Mouse (Mus musculus) testis, postnatal 14 days (tissue): ENCODE measurements around the gene Slc25a38.
A peak's percentile ranks its signal among the peaks of the same experiment; 100 is the strongest.

Experiments used
- DNase-seq: peaks from one replicate; pipeline ENCODE4 v3.0.0; 2021; ENCODE audit warnings: low spot score

Slc25a38 gene

DNA sequence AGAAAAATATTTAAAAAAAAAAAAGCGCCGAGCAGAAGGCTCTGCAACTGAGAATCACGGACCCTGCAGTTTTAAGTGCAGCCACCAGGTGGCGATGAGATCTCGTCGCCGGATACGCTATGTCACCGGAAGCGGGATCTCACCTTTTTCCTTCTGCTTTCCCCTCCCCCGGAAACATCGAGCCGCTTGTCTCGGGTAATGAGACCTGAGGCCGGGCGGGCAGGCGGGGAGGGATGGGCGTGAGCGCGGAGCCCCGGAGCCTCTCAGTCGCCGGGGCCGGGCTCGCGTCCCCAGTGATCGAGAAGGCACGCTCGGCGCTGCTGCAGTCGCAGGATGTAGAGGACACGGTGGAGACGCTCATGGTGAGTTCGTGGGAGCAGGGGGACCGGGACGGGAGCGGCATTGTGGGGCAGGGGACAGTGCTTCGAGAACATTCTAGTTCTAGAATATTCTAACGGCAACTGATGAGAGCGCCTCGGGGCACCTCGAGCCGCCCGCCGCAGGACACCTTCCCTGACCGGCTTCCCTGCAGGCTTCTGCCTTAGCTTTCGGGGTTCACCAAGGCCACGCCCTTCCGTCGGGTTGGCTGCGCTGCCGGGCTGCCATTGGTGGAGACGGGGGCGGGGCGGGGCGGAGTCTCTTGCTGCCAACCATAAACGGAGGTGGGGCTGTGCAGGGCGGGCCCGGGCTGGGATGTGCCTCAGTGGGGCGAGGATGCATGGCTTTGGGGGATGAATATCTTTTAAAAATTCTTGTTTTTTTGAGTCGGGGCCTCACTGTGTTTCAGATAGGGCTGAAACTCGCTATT is at the start of gene Slc25a38:
Gene Slc25a38 (plus strand): TSS at position 164 of the 808 bp plus-strand sequence.
- DNase-seq = peak; percentile 95

- DNase-seq = no peak
These were observed 45.9 kb upstream of the Slc25a38 start for GRCm38 (mm10) chr9:120064317-120064716.

DNA sequence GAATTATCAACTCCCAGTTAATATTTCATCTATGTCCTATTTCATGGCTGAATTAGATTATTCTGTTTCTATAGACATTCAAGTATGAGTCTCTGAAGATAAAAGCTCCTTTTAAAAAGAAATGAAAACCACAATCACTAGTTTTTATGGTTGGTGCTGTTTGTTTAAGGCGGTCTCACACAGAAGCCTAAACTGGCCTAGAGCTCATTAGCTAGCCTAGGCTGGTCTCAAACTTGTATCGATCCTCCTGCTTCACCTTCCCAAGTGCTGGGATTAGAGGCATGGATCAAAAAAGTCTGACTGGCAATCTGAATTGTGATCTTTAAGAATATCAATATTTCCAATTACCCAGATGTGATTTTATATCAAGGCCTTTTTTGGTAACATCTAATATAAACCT is 42.6 kb upstream of the Slc25a38 start:
- no peak for DNase-seq

- DNase-seq = no peak
These were observed 42.1 kb upstream of the Slc25a38 start for GRCm38 (mm10) chr9:120068047-120068446.

DNA sequence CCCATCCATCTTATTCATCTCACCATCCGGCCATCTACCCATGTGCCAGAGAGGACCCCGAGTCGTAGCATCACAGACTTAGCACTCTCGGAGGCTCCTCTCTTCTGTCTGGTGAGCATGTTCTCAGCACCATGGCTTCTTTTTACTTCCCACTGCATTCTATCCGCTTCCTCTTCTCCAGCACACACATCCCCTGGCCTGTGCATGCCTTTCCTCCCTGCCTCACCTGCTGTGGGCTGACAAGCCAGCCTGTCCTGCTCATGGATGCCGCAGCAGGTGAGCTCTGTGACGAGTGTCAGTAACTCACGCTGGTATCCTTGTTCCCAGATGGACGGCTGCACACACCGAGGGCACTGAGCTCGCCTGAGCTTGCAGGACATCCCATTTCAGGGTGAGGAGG is 40.4 kb upstream of the Slc25a38 start, which contains the start of gene Cx3cr1:
Gene Cx3cr1 (minus strand): TSS at position 101 of the 400 bp plus-strand sequence.
- DNase-seq = no peak

DNA sequence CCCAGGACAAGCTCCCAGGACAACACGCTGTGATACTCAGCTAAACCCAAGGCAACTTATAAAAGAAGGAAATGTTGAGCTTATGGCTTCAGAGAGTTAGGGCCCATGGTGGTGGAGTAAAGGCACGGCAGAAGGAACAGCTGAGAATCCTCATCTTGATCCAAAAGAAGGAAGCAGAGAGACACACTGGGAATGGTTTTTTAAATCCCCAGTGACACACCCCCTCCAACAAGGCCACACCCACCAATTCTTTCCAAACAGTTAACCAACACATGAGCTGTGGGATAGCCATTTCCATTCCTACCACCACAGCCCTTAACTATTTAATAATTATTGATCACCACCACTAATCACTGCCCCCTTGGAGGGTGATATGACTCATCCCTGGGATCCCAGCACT is 38.9 kb upstream of the Slc25a38 start:
- no peak for DNase-seq

DNA sequence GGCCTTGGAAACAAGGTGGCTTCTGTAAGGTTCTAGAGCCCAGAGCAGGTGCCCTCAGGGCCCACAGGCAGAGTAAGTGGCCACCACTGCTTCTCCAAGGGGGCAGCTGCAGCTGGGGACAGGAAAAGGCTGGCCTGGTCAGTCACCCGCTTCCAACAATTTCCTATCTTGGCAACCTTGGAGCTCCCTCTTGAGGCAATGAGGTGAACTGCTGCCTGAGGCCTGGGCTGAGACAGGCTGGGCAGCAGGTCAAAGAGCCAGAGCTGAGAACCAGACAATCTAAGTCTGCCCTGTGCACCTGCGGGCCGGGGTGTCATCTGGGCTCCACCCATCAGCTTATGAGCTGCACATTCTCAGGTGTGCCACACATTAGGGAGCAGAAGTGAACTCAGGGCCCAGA is 37.0 kb upstream of the Slc25a38 start:
- DNase-seq = peak; percentile 62

- DNase-seq = no peak
These were observed 35.7 kb upstream of the Slc25a38 start for GRCm38 (mm10) chr9:120074516-120074915.

DNA sequence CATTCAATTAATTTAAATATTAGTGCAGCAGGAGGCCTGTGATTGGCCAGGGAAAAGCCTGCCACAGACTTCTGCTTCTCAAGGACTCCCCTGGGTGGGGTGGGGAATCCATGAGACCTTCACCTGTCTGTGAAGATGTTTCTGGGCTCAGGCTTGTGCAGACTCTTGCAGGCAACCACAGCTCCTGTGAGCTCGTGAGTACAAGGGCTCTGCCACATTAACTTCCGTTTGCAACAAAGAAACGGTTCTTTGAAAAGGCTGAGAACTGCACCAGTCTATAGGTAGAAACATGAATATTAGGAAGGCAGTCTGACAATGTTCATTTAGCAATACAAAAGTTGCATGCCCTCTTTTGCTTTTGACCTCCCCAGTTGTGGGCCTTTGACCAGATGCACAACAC is 31.9 kb upstream of the Slc25a38 start:
- DNase-seq = peak; percentile 40

GRCm38 (mm10) chr9:120079901-120080300 is 30.3 kb upstream of the Slc25a38 start:
- no peak for DNase-seq

DNA sequence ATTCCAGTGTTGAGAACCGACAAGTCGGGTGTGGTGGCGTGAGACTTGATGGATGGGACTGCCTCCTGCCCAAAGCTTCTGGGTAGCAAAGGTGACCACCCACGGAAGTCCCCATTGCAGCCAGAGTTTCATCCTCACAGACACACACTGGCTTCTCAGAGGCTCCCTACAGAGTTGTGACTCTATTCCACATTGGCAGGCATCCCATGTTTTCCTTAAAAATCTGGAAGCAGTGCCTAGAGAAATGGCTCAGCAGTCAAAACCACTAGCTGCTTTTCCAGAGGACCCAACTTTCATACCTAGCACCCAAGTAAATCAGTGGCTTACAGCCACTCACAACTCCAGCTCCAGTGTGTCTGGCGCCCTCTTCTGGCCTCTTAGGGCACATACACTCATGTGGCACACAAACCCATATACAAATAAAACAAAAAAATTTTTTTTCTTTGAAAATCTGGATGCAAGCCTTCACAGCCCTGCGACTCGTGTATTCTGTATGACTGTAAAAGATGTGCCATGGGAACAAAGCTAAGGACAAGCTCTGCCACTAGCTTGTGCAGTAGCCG is 29.5 kb upstream of the Slc25a38 start:
- no peak for DNase-seq

DNA sequence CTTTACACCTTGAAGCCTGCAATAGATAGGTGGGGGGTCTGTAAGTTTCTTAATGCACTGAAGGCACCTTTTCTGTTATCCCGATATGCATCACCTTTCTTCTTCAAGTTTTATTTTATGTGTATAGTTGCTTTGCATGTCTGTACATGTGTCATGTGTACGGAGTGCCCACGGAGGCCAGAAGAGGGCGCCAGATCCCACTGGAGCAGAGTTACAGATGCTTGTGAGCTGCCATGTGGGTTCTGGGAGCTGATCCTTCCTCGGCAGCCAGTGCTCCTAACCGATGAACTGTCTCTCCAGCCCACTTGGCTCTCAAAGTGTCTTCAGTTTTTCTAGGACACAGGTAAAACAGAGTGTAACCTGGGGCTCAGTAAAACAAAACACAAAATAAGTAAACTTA is 28.9 kb upstream of the Slc25a38 start:
- no peak for DNase-seq

DNA sequence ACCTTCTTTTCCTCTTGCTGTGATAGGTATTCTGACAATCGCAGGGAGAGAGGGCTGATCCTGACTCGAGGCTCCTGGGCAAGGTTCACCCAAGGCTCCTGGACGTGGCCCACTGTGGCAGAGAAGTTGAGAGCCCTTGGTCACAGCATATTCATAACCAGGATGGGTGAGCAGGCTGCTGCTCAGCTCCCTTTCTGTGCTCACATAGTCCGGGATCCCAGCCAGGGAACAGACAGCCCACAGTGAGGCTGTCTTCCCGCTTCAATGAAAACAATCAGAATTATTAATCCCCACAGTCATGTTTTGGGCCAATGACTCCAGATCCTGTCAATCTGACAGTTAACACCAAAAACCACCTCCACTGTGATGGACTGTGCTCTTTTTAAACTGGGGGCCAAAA is 28.2 kb upstream of the Slc25a38 start:
- no peak for DNase-seq

DNA sequence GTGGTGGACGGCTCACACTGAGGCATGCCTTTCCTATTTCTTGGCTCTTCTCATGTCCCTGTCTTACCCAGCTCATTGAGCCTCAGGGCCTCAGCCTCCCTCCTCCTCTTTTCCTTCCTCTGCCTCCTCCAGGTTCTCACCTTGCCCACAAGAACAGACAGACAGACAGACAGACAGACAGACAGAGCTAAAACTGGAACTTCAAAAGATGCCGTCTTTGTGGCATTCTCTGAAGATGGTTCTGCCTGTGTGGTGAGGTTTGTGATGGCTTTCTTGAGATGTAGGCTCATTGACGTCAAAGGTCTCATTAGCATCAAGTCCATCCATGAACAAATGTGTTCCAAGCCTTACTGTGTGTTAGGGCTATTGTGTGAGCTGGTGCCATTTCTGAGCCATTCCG is 27.5 kb upstream of the Slc25a38 start:
- DNase-seq = no peak

- no peak for DNase-seq
These were observed 26.8 kb upstream of the Slc25a38 start for GRCm38 (mm10) chr9:120083158-120083894.

- no peak for DNase-seq
These were observed 25.8 kb upstream of the Slc25a38 start for GRCm38 (mm10) chr9:120084406-120084805.

DNA sequence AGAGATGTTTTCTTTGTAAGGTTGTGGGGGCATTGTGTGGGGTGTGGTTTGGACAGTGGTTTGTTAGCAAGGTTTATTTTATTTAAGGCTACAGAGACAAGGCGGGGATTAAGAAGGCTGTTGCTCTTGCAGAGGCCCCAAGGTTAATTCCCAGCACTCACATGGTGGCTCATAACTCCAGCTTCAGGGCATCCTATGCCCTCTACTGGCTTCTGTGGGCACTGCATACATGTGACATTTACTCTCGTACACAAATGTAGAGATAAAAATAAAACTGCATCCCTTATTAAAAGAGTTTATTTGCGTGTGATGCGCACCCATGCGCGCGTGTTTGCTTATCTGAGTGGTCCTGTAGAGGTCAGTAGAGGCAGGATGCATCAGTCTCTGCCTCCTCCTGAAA is 21.0 kb upstream of the Slc25a38 start:
- no peak for DNase-seq

GRCm38 (mm10) chr9:120091086-120091485 is 19.1 kb upstream of the Slc25a38 start:
- no peak for DNase-seq

DNA sequence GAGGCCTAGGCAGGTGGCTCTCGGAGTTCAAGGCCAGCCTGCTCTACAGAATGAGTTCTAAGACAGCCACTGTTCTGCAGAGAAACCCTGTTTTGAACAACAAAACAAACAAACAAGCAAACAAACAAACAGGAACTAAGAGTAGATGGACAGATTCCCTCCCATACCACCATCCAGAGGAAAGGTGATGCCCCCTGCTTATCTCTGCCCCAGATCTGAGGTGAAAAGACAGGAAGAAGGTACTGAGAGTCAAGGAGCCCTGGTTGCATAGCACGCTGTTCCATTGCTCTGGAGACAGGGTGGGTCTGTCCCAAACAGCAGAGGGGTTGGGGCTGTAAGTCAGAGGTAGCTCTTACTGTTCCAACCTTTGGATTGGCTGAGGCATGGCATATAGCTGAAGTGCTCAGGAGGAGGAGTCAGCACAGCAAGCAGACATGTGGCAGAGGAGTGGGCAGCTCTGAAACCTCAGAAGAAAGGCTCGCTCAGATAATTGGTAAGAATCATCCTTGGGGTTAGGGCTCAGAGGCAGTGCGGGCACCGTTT is 18.4 kb upstream of the Slc25a38 start, which contains the start of gene Ccr8:
Gene Ccr8 (plus strand): TSS at position 419 of the 543 bp plus-strand sequence.
- no peak for DNase-seq

- no peak for DNase-seq
These were observed 16.5 kb upstream of the Slc25a38 start for GRCm38 (mm10) chr9:120093701-120094100.

DNA sequence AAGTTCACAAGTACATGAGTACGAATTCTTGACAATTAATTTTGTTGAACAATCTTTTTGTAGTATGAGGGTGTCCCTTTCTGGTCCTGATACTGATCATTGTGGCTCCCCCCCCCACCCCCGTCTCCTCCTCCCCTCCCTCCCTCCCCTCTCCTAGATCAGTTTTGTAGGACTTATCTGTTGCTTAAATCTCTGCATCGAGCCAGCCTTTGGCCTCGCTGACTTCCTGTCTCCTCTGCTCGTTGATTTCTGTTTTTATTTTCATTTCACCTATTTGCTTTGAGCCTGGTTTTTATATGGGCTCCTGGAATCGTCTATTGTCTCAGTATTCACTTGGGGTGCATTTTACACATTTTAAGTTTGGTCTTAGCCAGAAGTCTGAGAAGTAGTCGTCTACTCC is 14.3 kb upstream of the Slc25a38 start:
- no peak for DNase-seq

- peak; percentile 54 for DNase-seq
These were observed 11.5 kb upstream of the Slc25a38 start for GRCm38 (mm10) chr9:120098682-120099081.

GRCm38 (mm10) chr9:120099304-120099703 is 10.9 kb upstream of the Slc25a38 start:
- DNase-seq = no peak
